Mouse (Mus musculus): Measurements from ENCODE around the gene Atp5g1. TPM values are rescaled to one million over a fixed set of nuclear protein-coding genes. Genes with fewer than 3 reads are reported as not detected.

Gene Atp5g1
- polyA plus RNA-seq, 1 experiment: 650 TPM

DNA sequence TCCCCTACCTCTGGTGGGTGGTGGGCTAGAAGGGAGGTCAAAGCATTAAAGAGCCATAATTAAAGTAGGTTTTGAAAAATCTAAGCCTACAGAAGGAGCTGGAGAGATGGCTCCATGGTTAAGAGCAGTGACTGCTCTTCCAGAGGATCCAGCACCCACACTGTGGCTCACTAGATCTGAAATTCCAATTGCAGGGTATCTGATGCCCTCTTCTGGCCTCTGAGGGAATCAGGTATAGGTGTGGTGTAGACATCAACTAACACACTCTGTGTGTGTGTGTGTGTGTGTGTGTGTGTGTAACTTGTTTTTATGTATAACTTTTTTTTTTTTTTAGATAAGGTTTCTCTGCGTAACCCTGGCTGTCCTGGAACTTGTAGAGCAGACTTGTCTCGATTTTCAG, 15.6 kb upstream of the Atp5g1 start:
- no peaks in the 10 kb centered on the region for H3K27me3 ChIP-seq (ENCODE audit: control insufficient read depth, insufficient read depth, low read length)
- no peak for DNase-seq

DNA sequence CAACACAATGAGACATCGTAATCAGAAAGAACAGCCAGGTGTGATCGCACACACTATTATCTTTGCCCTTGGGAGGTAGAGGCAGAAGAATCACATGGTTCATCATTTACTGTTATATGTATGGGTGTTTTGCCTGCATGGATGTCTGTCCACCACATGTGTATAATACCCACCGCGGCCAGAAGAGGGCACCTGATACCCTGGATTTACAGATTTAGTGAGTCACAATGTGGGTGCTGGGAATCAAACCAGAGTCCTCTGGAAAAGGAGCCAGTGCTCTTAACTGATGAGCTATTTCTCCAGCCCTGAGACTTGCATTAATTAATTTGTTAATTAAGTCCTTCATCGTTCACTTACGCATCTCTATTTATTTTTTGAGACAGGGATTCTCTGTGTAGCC, 12.5 kb upstream of the Atp5g1 start:
- Histone ChIP-seq H3K27ac (ENCODE audit: control insufficient read depth, insufficient read depth, low read length) (no peak overlapping the region), H3K4me3 (ENCODE audit: control insufficient read depth, insufficient read depth, low read length) (no peak overlapping the region), H3K27me3 (ENCODE audit: control insufficient read depth, insufficient read depth, low read length) (no peaks in the 10 kb centered on the region), H3K4me1 (replicated peaks; ENCODE audit: control insufficient read depth, insufficient read depth, low read length) (no peaks in the 10 kb centered on the region), H3K36me3 (ENCODE audit: control insufficient read depth, insufficient read depth, low read length) (no peaks in the 10 kb centered on the region)
- WGBS: 88% methylated on average over 6 of the region's 6 CpGs
- DNase-seq: no peak
- TF ChIP-seq POLR2A (IDR thresholded peaks at IDR 0.05; ENCODE audit: control insufficient read depth, extremely low read depth, insufficient read depth, low read length, poor library complexity) (no peak), CTCF (IDR thresholded peaks at IDR 0.05; ENCODE audit: borderline replicate concordance, control insufficient read depth, extremely low read depth, insufficient read depth, low read length, poor library complexity) (no peak)

More for the DNA sequence above, 15.6 kb upstream of the Atp5g1 start:
- no peaks in the 10 kb centered on the region for H3K36me3 ChIP-seq (ENCODE audit: control insufficient read depth, insufficient read depth, low read length)
- H3K27ac ChIP-seq (ENCODE audit: control insufficient read depth, insufficient read depth, low read length): no peak overlapping the region
- no peaks in the 10 kb centered on the region for H3K4me1 ChIP-seq (replicated peaks; ENCODE audit: control insufficient read depth, insufficient read depth, low read length)
- 78% methylated on average over 2 of the region's 2 CpGs for WGBS
- H3K4me3 ChIP-seq (ENCODE audit: control insufficient read depth, insufficient read depth, low read length): no peak overlapping the region
- TF ChIP-seq CTCF (IDR thresholded peaks at IDR 0.05; ENCODE audit: borderline replicate concordance, control insufficient read depth, extremely low read depth, insufficient read depth, low read length, poor library complexity) (no peak), POLR2A (IDR thresholded peaks at IDR 0.05; ENCODE audit: control insufficient read depth, extremely low read depth, insufficient read depth, low read length, poor library complexity) (no peak)

DNA sequence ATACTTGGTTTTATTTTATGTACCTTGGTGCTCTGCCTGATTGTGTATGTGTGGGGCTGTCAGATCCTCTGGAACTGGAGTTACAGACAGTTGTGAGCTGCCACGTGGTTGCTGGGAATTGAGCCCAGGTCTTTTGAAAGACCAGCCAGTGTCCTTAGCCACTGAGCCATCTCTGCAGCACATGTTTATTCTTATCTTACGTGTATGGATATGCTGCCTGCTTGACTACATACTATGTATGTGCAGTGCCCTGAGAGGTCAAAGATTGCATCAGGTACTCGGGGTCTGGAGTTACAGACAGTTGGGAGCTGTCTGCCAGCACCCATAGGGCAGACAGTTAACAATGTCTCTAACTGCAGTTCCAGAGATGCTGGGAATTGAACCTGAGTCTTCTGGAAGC, 7.2 kb upstream of the Atp5g1 start:
- no peak for DNase-seq
- Histone ChIP-seq H3K36me3 (ENCODE audit: control insufficient read depth, insufficient read depth, low read length) (no peaks in the 10 kb centered on the region), H3K27me3 (ENCODE audit: control insufficient read depth, insufficient read depth, low read length) (no peaks in the 10 kb centered on the region), H3K27ac (ENCODE audit: control insufficient read depth, insufficient read depth, low read length) (no peak overlapping the region), H3K4me1 (replicated peaks; ENCODE audit: control insufficient read depth, insufficient read depth, low read length) (no peaks in the 10 kb centered on the region), H3K4me3 (ENCODE audit: control insufficient read depth, insufficient read depth, low read length) (no peak overlapping the region)
- TF ChIP-seq POLR2A (IDR thresholded peaks at IDR 0.05; ENCODE audit: control insufficient read depth, extremely low read depth, insufficient read depth, low read length, poor library complexity): no peak
- no peak for TF ChIP-seq CTCF (IDR thresholded peaks at IDR 0.05; ENCODE audit: borderline replicate concordance, control insufficient read depth, extremely low read depth, insufficient read depth, low read length, poor library complexity)
- 87% methylated on average over 3 of the region's 3 CpGs for WGBS

DNA sequence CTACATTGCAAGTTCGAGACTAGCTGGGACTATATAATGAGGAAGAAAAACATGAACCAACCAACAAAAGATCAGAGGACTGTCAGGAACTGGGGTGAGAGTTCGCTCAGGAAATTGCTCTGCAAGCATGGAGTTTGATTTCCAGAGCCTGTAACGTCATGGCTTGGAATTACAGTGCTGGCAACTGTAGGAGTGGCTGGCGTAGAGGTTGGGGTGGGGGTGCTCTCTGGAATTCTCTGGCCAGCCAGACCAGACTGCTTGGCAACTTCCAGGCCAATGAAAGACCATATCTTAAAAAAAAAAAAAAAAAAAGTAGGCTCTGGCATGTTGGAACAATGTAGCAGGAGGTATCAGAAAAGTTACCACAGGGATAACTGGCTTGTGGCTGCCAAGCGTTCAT, 5.3 kb upstream of the Atp5g1 start:
- TF ChIP-seq CTCF (IDR thresholded peaks at IDR 0.05; ENCODE audit: borderline replicate concordance, control insufficient read depth, extremely low read depth, insufficient read depth, low read length, poor library complexity) (no peak), POLR2A (IDR thresholded peaks at IDR 0.05; ENCODE audit: control insufficient read depth, extremely low read depth, insufficient read depth, low read length, poor library complexity) (no peak)
- Histone ChIP-seq H3K27ac (ENCODE audit: control insufficient read depth, insufficient read depth, low read length) (no peak overlapping the region), H3K27me3 (ENCODE audit: control insufficient read depth, insufficient read depth, low read length) (no peaks in the 10 kb centered on the region), H3K4me1 (replicated peaks; ENCODE audit: control insufficient read depth, insufficient read depth, low read length) (no peaks in the 10 kb centered on the region; the same call in 1 of the 2 replicates), H3K36me3 (ENCODE audit: control insufficient read depth, insufficient read depth, low read length) (no peaks in the 10 kb centered on the region), H3K4me3 (ENCODE audit: control insufficient read depth, insufficient read depth, low read length) (no peak overlapping the region)
- DNase-seq: no peak
- WGBS: 92% methylated on average over 5 of the region's 5 CpGs

DNA sequence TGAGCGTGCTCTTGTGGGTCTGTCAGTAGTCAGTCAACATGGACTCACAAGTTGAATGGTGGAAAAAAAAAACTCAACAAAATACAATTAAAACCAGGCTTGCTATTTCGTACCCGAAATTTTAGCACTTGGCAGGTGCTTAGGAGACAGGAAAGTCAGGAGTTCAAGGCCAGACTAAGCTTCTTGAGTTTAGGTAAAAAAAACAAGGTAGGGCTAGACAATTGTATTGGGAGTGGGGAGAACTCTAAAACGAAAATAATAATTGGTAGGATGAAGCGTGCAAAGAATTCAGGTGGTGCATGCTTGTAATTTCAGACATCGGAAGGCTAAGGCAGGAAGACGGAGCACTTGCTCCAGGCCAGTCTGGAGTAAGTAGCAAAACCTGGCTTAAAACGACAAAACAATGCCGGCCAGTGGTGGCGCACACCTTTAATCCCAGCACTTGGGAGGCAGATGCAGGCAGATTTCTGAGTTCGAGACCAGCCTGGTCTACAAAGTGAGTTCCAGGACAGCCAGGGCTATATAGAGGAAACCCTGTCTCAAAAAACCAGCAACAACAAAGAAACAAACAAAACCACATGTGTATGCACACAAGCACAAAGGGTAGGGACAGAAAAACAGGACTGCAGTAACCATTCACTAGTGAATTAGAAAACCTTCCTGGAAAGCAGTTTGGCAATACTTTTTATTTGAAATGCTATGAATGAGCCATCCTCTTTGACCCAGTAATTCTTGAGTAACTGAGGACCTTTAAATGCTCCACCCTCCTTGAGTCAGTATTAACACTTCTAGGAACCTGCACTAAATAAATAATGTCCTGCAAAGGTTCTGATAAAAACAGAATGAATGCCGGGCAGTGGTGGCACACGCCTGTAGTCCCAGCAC, 993 bp upstream of the Atp5g1 start:
- no peaks in the 10 kb centered on the region for H3K27me3 ChIP-seq (ENCODE audit: control insufficient read depth, insufficient read depth, low read length)
- H3K4me1 ChIP-seq (replicated peaks; ENCODE audit: control insufficient read depth, insufficient read depth, low read length): peaks cover 12% of the 10 kb centered on the region
- no peak overlapping the region for H3K27ac ChIP-seq (ENCODE audit: control insufficient read depth, insufficient read depth, low read length)
- no peaks in the 10 kb centered on the region for H3K36me3 ChIP-seq (ENCODE audit: control insufficient read depth, insufficient read depth, low read length)
- 76% methylated on average over 13 of the region's 13 CpGs for WGBS
- DNase-seq: no peak
- no peak for TF ChIP-seq POLR2A (IDR thresholded peaks at IDR 0.05; ENCODE audit: control insufficient read depth, extremely low read depth, insufficient read depth, low read length, poor library complexity)
- TF ChIP-seq CTCF (IDR thresholded peaks at IDR 0.05; ENCODE audit: borderline replicate concordance, control insufficient read depth, extremely low read depth, insufficient read depth, low read length, poor library complexity): no peak
- no peak overlapping the region for H3K4me3 ChIP-seq (ENCODE audit: control insufficient read depth, insufficient read depth, low read length)

DNA sequence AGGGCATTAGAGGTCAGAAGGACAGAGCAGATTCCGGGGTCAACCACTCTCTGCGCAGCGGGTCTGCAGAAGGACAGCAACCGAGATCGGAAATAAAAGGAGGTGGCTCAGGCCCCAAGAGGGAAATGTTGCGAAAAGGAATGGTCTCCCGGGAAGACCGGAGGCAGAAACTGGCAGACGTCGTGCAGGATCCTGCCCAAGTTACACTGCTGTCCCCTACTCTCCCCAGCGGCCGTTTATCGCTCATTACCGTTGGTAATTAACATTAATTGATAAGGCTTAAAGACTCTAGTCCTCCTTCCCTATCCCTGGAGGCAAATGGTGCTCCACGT, 327 bp downstream of the Atp5g1 start:
- DNase-seq: no peak

More for the DNA sequence above, 327 bp downstream of the Atp5g1 start:
- TF ChIP-seq CTCF (IDR thresholded peaks at IDR 0.05; ENCODE audit: borderline replicate concordance, control insufficient read depth, extremely low read depth, insufficient read depth, low read length, poor library complexity): no peak
- no peak for TF ChIP-seq POLR2A (IDR thresholded peaks at IDR 0.05; ENCODE audit: control insufficient read depth, extremely low read depth, insufficient read depth, low read length, poor library complexity)
- under 1% methylated on average over 15 of the region's 15 CpGs for WGBS
- peaks cover 12% of the 10 kb centered on the region for H3K4me1 ChIP-seq (replicated peaks; ENCODE audit: control insufficient read depth, insufficient read depth, low read length)
- no peaks in the 10 kb centered on the region for H3K27me3 ChIP-seq (ENCODE audit: control insufficient read depth, insufficient read depth, low read length)
- H3K36me3 ChIP-seq (ENCODE audit: control insufficient read depth, insufficient read depth, low read length): peaks cover 4% of the 10 kb centered on the region; the same call in 1 of the 2 replicates
- peak overlapping the region; percentile 81 for H3K4me3 ChIP-seq (ENCODE audit: control insufficient read depth, insufficient read depth, low read length)
- H3K27ac ChIP-seq (ENCODE audit: control insufficient read depth, insufficient read depth, low read length): no peak overlapping the region
